Mouse (Mus musculus) limb, embryonic 14.5 days (tissue): ENCODE data around the gene Lpin1. TPM values are rescaled to one million over a fixed set of nuclear protein-coding genes. Genes with fewer than 3 reads are reported as not detected.

Experiments
- ATAC-seq: fragments of 200-750 bp; cut with Nextera tagmentation; 2 replicates; pipeline ENCODE4 v1.8.0; 2017; ENCODE audit warnings: low read depth, moderate number of reproducible peaks, moderate TSS enrichment; ENCODE audit not compliant: low FRiP score
- DNase-seq: peaks from one replicate; pipeline ENCODE4 v3.0.0-alpha.2; 2015; ENCODE audit warnings: low spot score
- H3K27ac ChIP-seq: fragments of 300-500 bp; sonication (generic); replicated peaks from 2 replicates; pipeline ENCODE4 v1.5.1; 2014; ENCODE audit warnings: low read depth, mild to moderate bottlenecking, low read length, moderate library complexity, mixed read lengths
- H3K27me3 ChIP-seq: fragments of 300-500 bp; sonication (generic); 2 replicates; pipeline ENCODE4 v1.6.1; 2014; ENCODE audit warnings: low read length, mixed read lengths; ENCODE audit not compliant: control insufficient read depth, insufficient read depth
- H3K36me3 ChIP-seq: fragments of 300-500 bp; sonication (generic); 2 replicates; pipeline ENCODE4 v1.6.1; 2014; ENCODE audit warnings: mild to moderate bottlenecking, low read length, moderate library complexity, mixed read lengths; ENCODE audit not compliant: control insufficient read depth, insufficient read depth
- H3K4me1 ChIP-seq: fragments of 300-500 bp; sonication (generic); 2 replicates; pipeline ENCODE4 v1.6.1; 2014; ENCODE audit warnings: antibody characterized with exemption, low read length, mixed read lengths; ENCODE audit not compliant: control insufficient read depth, insufficient read depth
- H3K4me2 ChIP-seq: fragments of 300-500 bp; sonication (generic); replicated peaks from 2 replicates; pipeline ENCODE4 v1.6.1; 2014; ENCODE audit warnings: low read depth, mild to moderate bottlenecking, low read length, moderate library complexity; ENCODE audit not compliant: severe bottlenecking
- H3K4me3 ChIP-seq: fragments of 300-500 bp; sonication (generic); replicated peaks from 2 replicates; pipeline ENCODE4 v1.5.1; 2014; ENCODE audit warnings: low read length
- H3K9ac ChIP-seq: fragments of 300-500 bp; sonication (generic); 2 replicates; pipeline ENCODE4 v1.6.1; 2014; ENCODE audit warnings: mild to moderate bottlenecking, low read depth, low read length, moderate library complexity; ENCODE audit not compliant: severe bottlenecking
- H3K9me3 ChIP-seq: fragments of 300-500 bp; sonication (generic); 2 replicates; pipeline ENCODE4 v1.6.1; 2016; ENCODE audit warnings: low read length; ENCODE audit not compliant: control insufficient read depth
- POLR2A ChIP-seq: fragments of 200-500 bp; IDR thresholded peaks from 2 replicates; pipeline ENCODE4 v1.8.0; 2012; ENCODE audit warnings: inconsistent platforms, mild to moderate bottlenecking, moderate library complexity, borderline replicate concordance; ENCODE audit not compliant: insufficient read depth, insufficient read length; ENCODE audit errors: extremely low read depth
- WGBS: fragments of 180-500 bp; shearing (Covaris S2); extraction: QIAGEN DNeasy Blood & Tissue Kit; methylation state at CpG from one replicate; pipeline ENCODE4 v1.1.7; 2014; 5-methylcytosine and 5-hydroxymethylcytosine counted together
- polyA plus RNA-seq, 2 experiments: library from polyadenylated mRNA; depleted of rRNA in 1 of 2; stranded (reverse) in 1 of 2; unstranded in 1 of 2; fragments of >200 nt; fragmentation: Nextera tagmentation in 1 of 2; extraction: Ambion mirVana in 1 of 2; gene quantifications; 2 replicates each; pipeline versions ENCODE4 v1.2.1 to v1.2.3; 2012 to 2014

Gene Lpin1
- polyA plus RNA-seq, 2 experiments, result 6.4 to 6.5 TPM

GRCm38 (mm10) chr12:16648273-16648672 lies 37.5 kb upstream of the Lpin1 start:
- 86% methylated on average over 6 of the region's 6 CpGs for whole genome bisulfite sequencing
- TF ChIP-seq POLR2A, result no peak
- Histone ChIP-seq H3K9me3 (no peaks in the 10 kb centered on the region), H3K9ac (no peak overlapping the region), H3K4me3 (no peak overlapping the region), H3K4me1 (no peaks in the 10 kb centered on the region; the same call in 1 of the 2 replicates), H3K36me3 (no peaks in the 10 kb centered on the region), H3K4me2 (no peak overlapping the region), H3K27ac (no peak overlapping the region), H3K27me3 (peaks cover 14% of the 10 kb centered on the region)
- DNase-seq (no peak), ATAC-seq (no peak)

GRCm38 (mm10) chr12:16646780-16647409 lies 36.1 kb upstream of the Lpin1 start:
- H3K27ac ChIP-seq, result no peak overlapping the region
- H3K36me3 ChIP-seq, result no peaks in the 10 kb centered on the region
- ATAC-seq (no peak), DNase-seq (no peak)
- H3K27me3 ChIP-seq, result 0 out of 2 replicates have a peak, but pooled peaks cover 3% of the 10 kb centered on the region
- no peaks in the 10 kb centered on the region for H3K4me1 ChIP-seq
- H3K9me3 ChIP-seq, result no peaks in the 10 kb centered on the region
- H3K9ac ChIP-seq, result no peak overlapping the region
- no peak overlapping the region for H3K4me3 ChIP-seq
- no peak for TF ChIP-seq POLR2A
- WGBS, result 50% methylated on average over 9 of the region's 9 CpGs
- no peak overlapping the region for H3K4me2 ChIP-seq

- H3K27ac ChIP-seq, result no peak overlapping the region
- no peaks in the 10 kb centered on the region for H3K36me3 ChIP-seq
- no peak overlapping the region for H3K9ac ChIP-seq
- no peak overlapping the region for H3K4me3 ChIP-seq
- no peaks in the 10 kb centered on the region for H3K9me3 ChIP-seq
- H3K4me1 ChIP-seq, result no peaks in the 10 kb centered on the region
- TF ChIP-seq POLR2A, result no peak
- no peaks in the 10 kb centered on the region for H3K27me3 ChIP-seq
- H3K4me2 ChIP-seq, result no peak overlapping the region
- WGBS, result 60% methylated on average over 8 of the region's 8 CpGs
- ATAC-seq (no peak), DNase-seq (no peak)
Measured at GRCm38 (mm10) chr12:16644698-16645097, 33.9 kb upstream of the Lpin1 start.

GRCm38 (mm10) chr12:16643508-16644345 lies 33.0 kb upstream of the Lpin1 start:
- no peak overlapping the region for H3K9ac ChIP-seq
- H3K27ac ChIP-seq, result no peak overlapping the region
- peak; percentile 69 for DNase-seq
- no peak overlapping the region for H3K4me3 ChIP-seq
- H3K27me3 ChIP-seq, result no peaks in the 10 kb centered on the region
- peak; percentile 41; the same call in 1 of the 2 replicates for ATAC-seq
- H3K4me2 ChIP-seq, result no peak overlapping the region
- 52% methylated on average over 12 of the region's 12 CpGs for WGBS
- no peaks in the 10 kb centered on the region for H3K9me3 ChIP-seq
- no peaks in the 10 kb centered on the region for H3K4me1 ChIP-seq
- no peak for TF ChIP-seq POLR2A
- H3K36me3 ChIP-seq, result no peaks in the 10 kb centered on the region

GRCm38 (mm10) chr12:16642000-16642399 lies 31.2 kb upstream of the Lpin1 start:
- no peak overlapping the region for H3K27ac ChIP-seq
- H3K9me3 ChIP-seq, result no peaks in the 10 kb centered on the region
- no peak overlapping the region for H3K4me3 ChIP-seq
- H3K36me3 ChIP-seq, result no peaks in the 10 kb centered on the region
- no peak overlapping the region for H3K4me2 ChIP-seq
- ATAC-seq (no peak), DNase-seq (no peak)
- H3K9ac ChIP-seq, result no peak overlapping the region
- WGBS, result 56% methylated on average over 5 of the region's 5 CpGs
- no peaks in the 10 kb centered on the region for H3K27me3 ChIP-seq
- H3K4me1 ChIP-seq, result no peaks in the 10 kb centered on the region
- no peak for TF ChIP-seq POLR2A
